Mouse (Mus musculus) small intestine, adult 2 months (tissue): ENCODE measurements at regions not wholly inside any gene's neighbourhood (a gene's known extent, or its start where the extent isn't known, plus 50 kb on each side); places are given as distances from the start of the nearest gene placed in this dataset.

Experiments used
- CTCF ChIP-seq: fragments of 200-500 bp; IDR thresholded peaks from 2 replicates; pipeline ENCODE4 v1.5.1; 2012; ENCODE audit warnings: low read depth, mild to moderate bottlenecking, control low read depth, inconsistent platforms, low read length, moderate library complexity, mixed read lengths; ENCODE audit not compliant: insufficient replicate concordance, insufficient read length; ENCODE audit errors: extremely low read depth
- POLR2A ChIP-seq: fragments of 200-500 bp; IDR thresholded peaks from 2 replicates; pipeline ENCODE4 v1.6.1; 2012; ENCODE audit warnings: low read depth, mild to moderate bottlenecking, control low read depth, inconsistent platforms, low read length, moderate library complexity

- TF ChIP-seq CTCF (no peak), POLR2A (no peak)
Measured at GRCm38 (mm10) chr17:16078549-16078948, 247.7 kb upstream of the Rgmb start.
